Comparison of ENCODE assay signal across 1 mouse cellular context in the genomic region with DNA sequence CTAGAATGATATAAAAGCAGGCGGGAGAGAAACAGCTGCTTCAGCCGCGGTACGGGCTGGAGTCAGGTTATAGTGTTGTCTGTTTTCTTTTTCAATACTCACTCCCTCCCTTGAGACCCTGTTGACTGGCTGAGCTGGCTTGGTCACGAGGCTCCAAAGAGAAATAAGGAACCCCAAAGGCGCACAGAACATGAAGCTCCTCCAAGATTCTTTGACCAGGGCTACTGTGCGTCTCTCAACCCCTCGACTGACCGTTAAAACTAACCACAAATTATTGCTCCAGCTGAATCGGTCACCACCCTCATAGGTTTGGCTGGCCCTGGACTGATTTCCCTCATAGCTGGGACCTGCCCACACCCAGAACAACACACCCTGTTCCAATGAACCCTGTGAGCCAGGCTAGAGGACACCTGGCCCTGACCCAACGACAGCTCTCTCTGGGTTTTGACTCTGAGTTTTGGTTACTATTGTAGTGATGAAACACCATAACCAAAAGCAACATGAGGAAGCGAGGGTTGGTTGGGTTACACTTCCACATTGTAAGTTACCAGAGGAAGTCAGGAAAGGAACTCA.
A peak's percentile ranks its signal among the peaks of the same experiment; 100 is the strongest.
TF ChIP-seq lines count a peak whose summit lies in the region.

No protein-coding gene starts in this region.

TF ChIP-seq in CH12.LX, 34 proteins besides CTCF, POLR2A, EP300 and RAD21 (continued from another document):
- TF ChIP-seq BHLHE40 (IDR thresholded peaks at IDR 0.05; ENCODE audit: low read depth, low read length) (peak; percentile 59; the same call in 1 of the 2 replicates), MAZ (IDR thresholded peaks at IDR 0.05; ENCODE audit: low read depth, low read length) (no peak), USF2 (conservative IDR thresholded peaks at IDR 0.05; ENCODE audit: low read depth, low read length) (no peak), UBTF (IDR thresholded peaks at IDR 0.05; ENCODE audit: low read depth, low read length) (peak; percentile 58; the same call in 1 of the 2 replicates), JUND (conservative IDR thresholded peaks at IDR 0.05; ENCODE audit: low read depth, low read length) (no peak), ELF1 (IDR thresholded peaks at IDR 0.05; ENCODE audit: low read depth, low read length) (no peak), MAFK (IDR thresholded peaks at IDR 0.05; ENCODE audit: insufficient replicate concordance, low read length) (no peak), ETS1 (conservative IDR thresholded peaks at IDR 0.05; ENCODE audit: low read depth, low read length) (no peak; the same call in 1 of the 2 replicates), MAX (IDR thresholded peaks at IDR 0.05; ENCODE audit: low read length) (0 out of 2 replicates have a peak, but pooled peaks have one; percentile 37), CHD2 (IDR thresholded peaks at IDR 0.05; ENCODE audit: low read length) (no peak), CHD1 (IDR thresholded peaks at IDR 0.05; ENCODE audit: low read depth, low read length) (no peak; the same call in 1 of the 2 replicates), TCF12 (IDR thresholded peaks at IDR 0.05; ENCODE audit: low read depth, low read length) (no peak), NELFE (IDR thresholded peaks at IDR 0.05; ENCODE audit: low read depth, low read length) (0 out of 2 replicates have a peak, but pooled peaks have one; percentile 38)
